Mouse (Mus musculus): ENCODE measurements at regions not wholly inside any gene's neighbourhood (a gene's known extent, or its start where the extent isn't known, plus 50 kb on each side); places are given as distances from the start of the nearest gene placed in this dataset.
A peak's percentile ranks its signal among the peaks of the same experiment; 100 is the strongest.

DNA sequence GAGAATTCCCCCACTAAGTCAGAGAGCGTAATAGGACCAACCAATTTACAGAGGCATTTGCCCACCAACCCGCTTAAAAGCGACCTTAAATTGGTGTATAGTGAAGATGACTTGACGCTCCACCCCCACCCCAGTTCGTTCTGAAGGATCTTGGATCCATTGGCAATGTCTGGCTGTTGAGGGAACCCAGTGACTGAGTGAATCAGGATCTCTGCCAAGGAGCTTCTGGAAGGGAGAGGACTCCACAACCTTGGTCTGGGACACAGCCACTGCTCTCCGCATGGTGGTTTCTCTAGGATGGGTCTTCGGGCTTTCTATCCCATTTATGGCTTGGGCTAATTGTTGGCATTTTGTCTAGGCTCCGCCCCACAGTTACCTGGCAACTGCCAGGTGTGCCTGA, 83.3 kb upstream of the Fzd10 start:
- H3K4me1 ChIP-seq (ENCODE audit: insufficient read depth, low read length) = no peaks in the 10 kb centered on the region
- H3K27ac ChIP-seq (ENCODE audit: low read length) = no peak overlapping the region
- 43% methylated on average over 8 of the region's 8 CpGs for WGBS
- no peak overlapping the region for H3K4me3 ChIP-seq (ENCODE audit: low read length)
- H3K9ac ChIP-seq (replicated peaks; ENCODE audit: low read length) = no peak overlapping the region
- H3K36me3 ChIP-seq (ENCODE audit: insufficient read depth, low read length) = no peaks in the 10 kb centered on the region
- H3K9me3 ChIP-seq (ENCODE audit: low read length) = no peaks in the 10 kb centered on the region
- ATAC-seq (ENCODE audit: low FRiP score, low TSS enrichment) = no peak
- H3K27me3 ChIP-seq (ENCODE audit: insufficient read depth, low read length) = 0 out of 2 replicates have a peak, but pooled peaks cover 6% of the 10 kb centered on the region
- H3K4me2 ChIP-seq (replicated peaks; ENCODE audit: low read depth, low read length) = no peak overlapping the region

DNA sequence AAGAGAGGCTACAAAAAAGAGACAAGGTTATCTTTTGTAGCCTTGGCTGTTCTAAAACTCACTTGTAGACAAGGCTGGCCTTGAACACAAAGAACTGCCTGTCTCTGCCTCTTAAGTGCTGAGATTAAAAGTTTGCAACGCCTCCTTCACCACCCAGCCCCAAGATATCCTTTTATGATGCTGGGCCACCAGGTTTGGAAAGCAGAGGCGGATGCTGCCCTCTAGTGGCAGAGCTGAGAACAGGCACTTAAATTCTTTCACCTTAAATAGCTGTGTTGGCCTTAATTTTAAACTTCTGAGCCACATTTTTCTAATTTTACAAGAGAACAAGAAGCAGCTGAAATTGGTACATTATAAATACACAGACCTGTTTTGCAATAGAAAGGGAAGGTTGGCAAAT, 82.5 kb upstream of the Tmem132d start:
- no peaks in the 10 kb centered on the region for H3K9me3 ChIP-seq (ENCODE audit: low read length)
- 11% methylated on average over 2 of the region's 2 CpGs for WGBS
- ATAC-seq (ENCODE audit: low FRiP score, low TSS enrichment) = no peak
- H3K4me3 ChIP-seq (ENCODE audit: low read length) = no peak overlapping the region
- no peak overlapping the region for H3K9ac ChIP-seq (replicated peaks; ENCODE audit: low read length)
- H3K36me3 ChIP-seq (ENCODE audit: insufficient read depth, low read length) = no peaks in the 10 kb centered on the region
- no peak overlapping the region for H3K4me2 ChIP-seq (replicated peaks; ENCODE audit: low read depth, low read length)
- no peak overlapping the region for H3K27ac ChIP-seq (ENCODE audit: low read length)
- no peaks in the 10 kb centered on the region for H3K4me1 ChIP-seq (ENCODE audit: insufficient read depth, low read length)
- 0 out of 2 replicates have a peak, but pooled peaks cover 6% of the 10 kb centered on the region for H3K27me3 ChIP-seq (ENCODE audit: insufficient read depth, low read length)

DNA sequence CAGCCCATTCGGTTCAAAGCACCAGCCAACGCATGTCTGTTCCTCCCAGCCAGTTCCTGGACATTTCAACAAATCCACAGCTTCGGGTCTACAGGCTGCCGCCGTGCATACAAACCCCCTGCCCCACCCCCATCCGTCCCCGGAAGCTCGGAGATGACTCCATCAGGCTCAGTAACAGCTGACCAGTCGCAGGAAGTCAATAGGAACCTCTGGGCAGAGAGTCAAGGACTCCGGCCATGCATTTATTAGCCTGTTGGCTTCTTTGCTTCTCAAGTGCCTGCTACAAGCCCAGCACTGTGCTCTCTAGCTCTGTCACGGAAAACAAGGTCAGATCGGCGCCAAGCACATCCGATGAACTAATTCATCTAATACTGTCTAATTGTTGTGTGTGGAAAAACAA, 80.4 kb upstream of the Tmem132d start:
- no peak for ATAC-seq (ENCODE audit: low FRiP score, low TSS enrichment)
- no peak overlapping the region for H3K4me2 ChIP-seq (replicated peaks; ENCODE audit: low read depth, low read length)
- H3K27me3 ChIP-seq (ENCODE audit: insufficient read depth, low read length) = no peaks in the 10 kb centered on the region
- no peak overlapping the region for H3K4me3 ChIP-seq (ENCODE audit: low read length)
- WGBS = 68% methylated on average over 14 of the region's 14 CpGs
- no peak overlapping the region for H3K9ac ChIP-seq (replicated peaks; ENCODE audit: low read length)
- 0 out of 2 replicates have a peak, but pooled peaks cover 3% of the 10 kb centered on the region for H3K9me3 ChIP-seq (ENCODE audit: low read length)
- no peaks in the 10 kb centered on the region for H3K36me3 ChIP-seq (ENCODE audit: insufficient read depth, low read length)
- H3K27ac ChIP-seq (ENCODE audit: low read length) = no peak overlapping the region
- no peaks in the 10 kb centered on the region for H3K4me1 ChIP-seq (ENCODE audit: insufficient read depth, low read length)

DNA sequence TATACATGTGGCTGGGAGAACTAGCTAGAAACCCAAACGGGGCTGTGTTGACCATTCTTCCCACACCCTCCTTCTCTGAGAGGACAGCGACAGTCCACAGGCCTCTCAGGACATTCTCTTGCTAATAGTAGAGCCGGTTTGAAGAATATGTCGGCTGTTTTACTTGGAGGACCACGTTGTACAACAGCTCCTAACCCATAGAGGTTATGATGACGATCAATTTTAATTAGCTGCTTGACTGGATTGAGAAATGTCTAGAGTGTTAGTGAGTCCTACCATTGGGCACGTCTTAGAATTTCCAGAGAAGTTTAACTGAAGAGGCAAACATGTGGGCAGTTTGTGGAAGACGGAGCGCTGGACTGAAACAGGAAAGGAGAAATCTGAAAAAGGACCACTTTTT, 79.7 kb upstream of the Tmem132d start:
- 88% methylated on average over 9 of the region's 9 CpGs for WGBS
- ATAC-seq (ENCODE audit: low FRiP score, low TSS enrichment) = no peak

DNA sequence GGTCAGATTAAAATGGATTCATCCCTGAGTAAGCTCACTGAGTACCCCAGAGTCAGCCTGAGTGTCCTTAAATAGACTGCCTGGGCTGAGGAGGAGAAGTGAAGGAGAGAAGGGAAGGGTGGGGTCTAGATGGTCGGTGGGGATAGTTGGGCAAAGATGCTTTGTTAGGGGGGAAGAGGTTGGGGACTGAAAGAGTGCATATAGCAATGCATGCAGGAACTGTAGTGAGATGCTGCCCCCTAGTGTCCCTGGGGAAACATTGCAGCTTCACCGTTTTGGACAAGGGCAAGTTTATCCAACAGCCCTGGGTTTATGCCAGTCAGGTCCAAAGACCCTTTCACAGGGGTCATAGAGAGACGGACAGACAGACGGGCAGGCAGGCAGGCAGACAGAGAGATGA, 71.6 kb upstream of the Tmem132d start:
- WGBS = 2% methylated on average over 4 of the region's 4 CpGs
- Histone ChIP-seq H3K4me2 (replicated peaks; ENCODE audit: low read depth, low read length) (no peak overlapping the region), H3K9me3 (ENCODE audit: low read length) (0 out of 2 replicates have a peak, but pooled peaks cover under 1% of the 10 kb centered on the region), H3K27me3 (ENCODE audit: insufficient read depth, low read length) (no peaks in the 10 kb centered on the region), H3K36me3 (ENCODE audit: insufficient read depth, low read length) (no peaks in the 10 kb centered on the region), H3K4me3 (ENCODE audit: low read length) (no peak overlapping the region), H3K4me1 (ENCODE audit: insufficient read depth, low read length) (no peaks in the 10 kb centered on the region), H3K9ac (replicated peaks; ENCODE audit: low read length) (no peak overlapping the region), H3K27ac (ENCODE audit: low read length) (no peak overlapping the region)
- no peak for ATAC-seq (ENCODE audit: low FRiP score, low TSS enrichment)

More for the DNA sequence above, 79.7 kb upstream of the Tmem132d start:
- H3K27ac ChIP-seq (ENCODE audit: low read length) = no peak overlapping the region
- no peak overlapping the region for H3K4me3 ChIP-seq (ENCODE audit: low read length)
- H3K4me1 ChIP-seq (ENCODE audit: insufficient read depth, low read length) = no peaks in the 10 kb centered on the region
- H3K9ac ChIP-seq (replicated peaks; ENCODE audit: low read length) = no peak overlapping the region
- 0 out of 2 replicates have a peak, but pooled peaks cover 3% of the 10 kb centered on the region for H3K9me3 ChIP-seq (ENCODE audit: low read length)
- no peaks in the 10 kb centered on the region for H3K27me3 ChIP-seq (ENCODE audit: insufficient read depth, low read length)
- no peak overlapping the region for H3K4me2 ChIP-seq (replicated peaks; ENCODE audit: low read depth, low read length)
- H3K36me3 ChIP-seq (ENCODE audit: insufficient read depth, low read length) = no peaks in the 10 kb centered on the region

DNA sequence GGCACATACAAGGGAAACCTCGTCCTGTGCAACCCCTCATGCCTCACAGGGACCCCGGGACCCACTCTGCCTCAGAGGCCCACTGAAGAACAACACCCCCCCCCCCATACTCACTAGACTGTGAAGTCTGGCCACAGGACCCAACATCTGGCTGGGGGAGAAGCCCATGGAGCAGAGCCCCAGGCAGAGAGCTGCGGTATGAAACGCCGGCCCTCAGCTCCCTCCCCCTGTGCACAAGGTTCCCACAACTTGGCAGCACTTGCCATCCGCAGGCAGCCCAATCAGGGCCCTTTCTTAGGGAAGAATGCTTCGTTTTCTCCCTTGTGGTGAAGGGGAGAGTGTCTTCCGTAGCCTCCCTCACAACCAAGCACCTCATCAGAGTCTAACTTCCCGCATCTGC, 66.6 kb upstream of the Tmem132d start:
- 54% methylated on average over 9 of the region's 9 CpGs for WGBS
- H3K27ac ChIP-seq (ENCODE audit: low read length) = no peak overlapping the region
- H3K4me1 ChIP-seq (ENCODE audit: insufficient read depth, low read length) = no peaks in the 10 kb centered on the region
- no peak overlapping the region for H3K9ac ChIP-seq (replicated peaks; ENCODE audit: low read length)
- no peak overlapping the region for H3K4me3 ChIP-seq (ENCODE audit: low read length)
- H3K9me3 ChIP-seq (ENCODE audit: low read length) = no peaks in the 10 kb centered on the region
- no peaks in the 10 kb centered on the region for H3K36me3 ChIP-seq (ENCODE audit: insufficient read depth, low read length)
- ATAC-seq (ENCODE audit: low FRiP score, low TSS enrichment) = 0 out of 2 replicates have a peak, but pooled peaks have one; percentile 23
- no peak overlapping the region for H3K4me2 ChIP-seq (replicated peaks; ENCODE audit: low read depth, low read length)
- H3K27me3 ChIP-seq (ENCODE audit: insufficient read depth, low read length) = no peaks in the 10 kb centered on the region

DNA sequence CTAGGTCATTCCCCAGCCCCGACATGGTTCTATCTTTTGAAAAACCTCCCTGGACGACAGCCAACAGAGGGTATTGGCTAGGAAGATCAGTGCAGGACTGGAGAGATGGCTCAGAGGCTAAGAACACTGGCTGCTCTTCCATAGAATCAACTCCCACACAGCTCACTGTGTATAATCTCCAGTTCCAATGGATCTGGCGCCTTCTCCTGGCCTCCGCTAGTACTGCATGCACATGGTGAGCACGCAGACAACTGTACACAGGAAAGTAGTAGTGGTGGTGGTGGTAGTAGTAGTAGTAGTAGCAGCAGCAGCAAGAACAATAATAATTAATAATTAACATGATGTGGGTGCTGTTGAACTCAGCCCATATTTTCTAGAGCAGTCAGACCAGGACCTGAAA, 66.2 kb upstream of the Tmem132d start:
- WGBS = 53% methylated on average over 5 of the region's 5 CpGs
- Histone ChIP-seq H3K27me3 (ENCODE audit: insufficient read depth, low read length) (no peaks in the 10 kb centered on the region), H3K27ac (ENCODE audit: low read length) (no peak overlapping the region), H3K4me2 (replicated peaks; ENCODE audit: low read depth, low read length) (no peak overlapping the region), H3K9me3 (ENCODE audit: low read length) (no peaks in the 10 kb centered on the region), H3K9ac (replicated peaks; ENCODE audit: low read length) (no peak overlapping the region), H3K4me1 (ENCODE audit: insufficient read depth, low read length) (no peaks in the 10 kb centered on the region), H3K36me3 (ENCODE audit: insufficient read depth, low read length) (no peaks in the 10 kb centered on the region), H3K4me3 (ENCODE audit: low read length) (no peak overlapping the region)
- 0 out of 2 replicates have a peak, but pooled peaks have one; percentile 6 for ATAC-seq (ENCODE audit: low FRiP score, low TSS enrichment)

DNA sequence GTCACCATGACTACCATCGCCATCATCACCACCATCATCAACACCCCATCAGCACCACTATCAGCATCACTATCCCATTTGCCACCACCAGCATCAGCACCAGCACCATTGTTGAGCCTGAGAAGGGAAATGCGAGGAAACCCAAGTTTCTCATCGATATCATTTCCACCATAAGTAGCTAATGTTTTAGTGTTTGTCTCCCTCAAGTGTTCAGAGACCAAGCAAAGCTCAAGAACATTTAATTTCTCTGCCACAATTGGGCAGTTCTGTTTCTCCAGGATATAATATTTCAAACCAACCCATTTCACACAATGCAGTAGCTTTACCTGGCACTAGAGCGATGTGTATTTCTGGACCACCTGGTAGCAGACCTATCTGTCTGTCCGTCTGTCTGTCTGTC, 59.7 kb upstream of the Tmem132d start:
- no peak overlapping the region for H3K27ac ChIP-seq (ENCODE audit: low read length)
- 89% methylated on average over 5 of the region's 5 CpGs for WGBS

DNA sequence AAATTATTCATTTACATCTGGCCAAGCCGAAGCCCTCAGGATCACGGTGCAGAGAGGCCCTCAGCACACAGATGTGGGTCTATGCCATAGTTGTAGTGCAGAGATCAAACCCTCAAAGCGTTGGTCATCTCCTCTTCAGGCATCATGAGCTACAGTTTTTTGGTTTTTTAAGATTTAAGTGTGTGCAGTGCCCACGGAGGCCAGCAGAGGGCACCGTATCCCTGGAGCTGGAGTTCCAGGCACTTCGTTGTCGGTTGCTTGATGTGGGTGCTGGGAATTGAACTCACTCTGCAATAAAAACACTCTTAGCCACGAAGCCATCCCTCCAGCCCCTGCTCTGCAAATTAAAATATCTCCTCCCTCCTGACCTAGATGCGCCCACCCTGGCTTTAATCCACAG, 58.3 kb upstream of the Tmem132d start:
- peaks cover 5% of the 10 kb centered on the region; the same call in 1 of the 2 replicates for H3K9me3 ChIP-seq (ENCODE audit: low read length)
- H3K27ac ChIP-seq (ENCODE audit: low read length) = no peak overlapping the region
- no peaks in the 10 kb centered on the region for H3K27me3 ChIP-seq (ENCODE audit: insufficient read depth, low read length)
- no peak overlapping the region for H3K4me3 ChIP-seq (ENCODE audit: low read length)
- H3K9ac ChIP-seq (replicated peaks; ENCODE audit: low read length) = no peak overlapping the region
- H3K4me1 ChIP-seq (ENCODE audit: insufficient read depth, low read length) = no peaks in the 10 kb centered on the region
- 36% methylated on average over 9 of the region's 9 CpGs for WGBS
- no peak overlapping the region for H3K4me2 ChIP-seq (replicated peaks; ENCODE audit: low read depth, low read length)
- no peaks in the 10 kb centered on the region for H3K36me3 ChIP-seq (ENCODE audit: insufficient read depth, low read length)
- ATAC-seq (ENCODE audit: low FRiP score, low TSS enrichment) = no peak

More for the DNA sequence above, 59.7 kb upstream of the Tmem132d start:
- no peak overlapping the region for H3K4me2 ChIP-seq (replicated peaks; ENCODE audit: low read depth, low read length)
- H3K36me3 ChIP-seq (ENCODE audit: insufficient read depth, low read length) = no peaks in the 10 kb centered on the region
- H3K9me3 ChIP-seq (ENCODE audit: low read length) = peaks cover 5% of the 10 kb centered on the region; the same call in 1 of the 2 replicates
- ATAC-seq (ENCODE audit: low FRiP score, low TSS enrichment) = no peak
- H3K27me3 ChIP-seq (ENCODE audit: insufficient read depth, low read length) = no peaks in the 10 kb centered on the region
- no peak overlapping the region for H3K9ac ChIP-seq (replicated peaks; ENCODE audit: low read length)
- H3K4me3 ChIP-seq (ENCODE audit: low read length) = no peak overlapping the region
- no peaks in the 10 kb centered on the region for H3K4me1 ChIP-seq (ENCODE audit: insufficient read depth, low read length)

DNA sequence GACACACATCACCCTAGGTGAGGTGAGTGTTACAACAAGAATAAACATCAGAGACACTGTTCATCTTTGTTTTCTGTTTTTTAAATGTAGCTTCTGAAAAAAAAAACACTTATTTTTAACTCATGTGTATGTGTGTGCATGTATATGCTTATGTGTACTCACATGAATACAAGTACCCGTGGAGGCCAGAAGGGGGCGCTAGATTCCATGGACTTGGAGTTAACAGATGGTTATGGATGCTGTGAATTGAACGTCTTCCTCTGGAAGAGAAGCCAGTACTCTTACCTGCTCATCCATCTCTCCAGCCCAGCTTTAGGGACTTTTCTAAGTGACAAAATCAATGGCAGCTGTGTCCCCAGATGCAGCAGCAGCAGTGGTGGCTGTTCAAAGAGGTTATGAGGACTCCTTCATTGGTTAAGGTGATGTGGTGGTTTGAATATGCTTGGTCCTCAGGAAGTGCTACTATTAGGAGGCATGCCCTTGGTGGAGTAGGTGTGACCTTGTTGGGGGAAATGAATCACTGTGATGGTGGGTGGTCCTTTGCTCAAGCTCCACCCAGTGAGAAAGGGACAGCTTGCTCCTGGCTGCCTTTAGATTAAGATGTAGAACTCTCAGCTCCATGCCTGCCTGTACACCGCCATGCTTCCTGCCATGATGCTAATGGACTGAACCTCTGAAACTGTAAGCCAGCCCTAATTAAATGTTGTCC, 56.1 kb upstream of the Tmem132d start:
- Histone ChIP-seq H3K36me3 (ENCODE audit: insufficient read depth, low read length) (no peaks in the 10 kb centered on the region), H3K9ac (replicated peaks; ENCODE audit: low read length) (no peak overlapping the region), H3K4me1 (ENCODE audit: insufficient read depth, low read length) (no peaks in the 10 kb centered on the region), H3K27me3 (ENCODE audit: insufficient read depth, low read length) (peaks cover 7% of the 10 kb centered on the region), H3K4me2 (replicated peaks; ENCODE audit: low read depth, low read length) (no peak overlapping the region), H3K27ac (ENCODE audit: low read length) (no peak overlapping the region), H3K9me3 (ENCODE audit: low read length) (peaks cover 5% of the 10 kb centered on the region; the same call in 1 of the 2 replicates), H3K4me3 (ENCODE audit: low read length) (no peak overlapping the region)
- no peak for ATAC-seq (ENCODE audit: low FRiP score, low TSS enrichment)
- WGBS = 86% methylated on average over 4 of the region's 4 CpGs

Measured in kidney, embryonic 16.5 days (tissue).